Mouse (Mus musculus) adrenal gland, postnatal 4 days (tissue): ENCODE measurements at regions not wholly inside any gene's neighbourhood (a gene's known extent, or its start where the extent isn't known, plus 50 kb on each side); places are given as distances from the start of the nearest gene placed in this dataset.

Experiments
- DNase-seq, 2 experiments: peaks; one replicate each; pipeline ENCODE4 v3.0.0; 2021 to 2022; ENCODE audit warnings: low spot score in 2 of 2, mixed read lengths in 2 of 2

DNA sequence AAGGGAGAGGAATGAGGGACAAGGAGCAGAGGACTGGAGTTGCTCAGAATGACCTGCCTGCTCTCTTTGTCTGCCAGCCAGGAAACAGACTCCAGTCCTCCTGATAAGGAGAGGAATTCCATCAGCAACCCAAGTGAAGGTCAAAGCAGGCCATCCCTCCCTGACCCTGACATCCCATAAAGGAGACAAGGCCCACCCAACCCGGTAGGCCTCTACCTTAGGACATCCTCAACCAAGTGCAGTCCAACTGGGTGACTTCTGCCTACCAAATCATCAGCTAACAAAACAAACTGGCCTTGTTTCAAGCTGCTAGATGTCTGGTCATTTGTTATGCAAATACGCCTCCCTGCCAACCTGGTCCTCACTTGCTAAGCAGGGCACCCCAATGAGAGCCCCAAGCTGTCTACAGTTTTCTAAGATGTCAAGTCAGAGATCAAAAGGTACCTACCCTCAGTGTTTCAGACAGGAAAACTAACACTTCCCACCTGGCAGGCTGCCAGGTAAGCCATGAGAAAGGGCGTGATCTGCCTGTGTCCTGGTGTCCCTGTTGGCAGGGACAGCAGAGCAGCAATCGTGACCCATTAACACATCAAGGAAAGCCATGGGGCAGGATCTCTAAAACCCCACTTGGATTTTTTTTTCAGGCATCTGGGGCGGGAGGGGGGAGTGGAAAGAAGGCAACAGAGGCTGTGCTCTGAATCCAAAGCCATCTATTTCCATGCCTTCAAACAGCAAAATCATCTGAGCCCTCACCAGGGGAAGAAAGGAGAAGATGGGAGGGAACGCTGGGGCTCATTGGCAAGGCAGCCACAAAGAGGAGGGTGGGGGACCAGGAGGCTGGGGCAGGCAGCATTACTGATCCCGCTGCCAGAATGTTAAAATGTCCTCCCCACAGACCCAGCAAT, 227.6 kb upstream of the Cdh5 start:
- no peak for DNase-seq

DNA sequence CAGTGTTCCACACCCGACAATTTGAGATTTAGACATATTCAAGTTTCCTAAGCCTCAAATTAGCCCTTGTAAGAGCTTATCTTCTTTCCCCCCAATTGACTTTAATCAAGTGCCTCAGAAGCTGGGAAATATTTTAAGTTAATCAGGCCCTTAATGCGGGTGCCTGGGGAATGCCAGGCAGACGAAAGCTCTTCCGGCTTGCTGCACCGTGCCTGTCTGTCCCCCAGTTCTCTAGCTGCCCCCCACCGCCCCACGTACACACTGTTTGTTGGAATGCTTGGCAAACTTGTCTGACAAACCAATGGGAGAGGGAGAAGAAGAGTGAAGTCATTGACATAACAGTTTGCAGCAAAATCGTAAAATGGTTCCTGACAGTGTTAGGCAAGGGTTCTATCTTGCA, 226.9 kb upstream of the Cdh5 start:
- no peak for DNase-seq

DNA sequence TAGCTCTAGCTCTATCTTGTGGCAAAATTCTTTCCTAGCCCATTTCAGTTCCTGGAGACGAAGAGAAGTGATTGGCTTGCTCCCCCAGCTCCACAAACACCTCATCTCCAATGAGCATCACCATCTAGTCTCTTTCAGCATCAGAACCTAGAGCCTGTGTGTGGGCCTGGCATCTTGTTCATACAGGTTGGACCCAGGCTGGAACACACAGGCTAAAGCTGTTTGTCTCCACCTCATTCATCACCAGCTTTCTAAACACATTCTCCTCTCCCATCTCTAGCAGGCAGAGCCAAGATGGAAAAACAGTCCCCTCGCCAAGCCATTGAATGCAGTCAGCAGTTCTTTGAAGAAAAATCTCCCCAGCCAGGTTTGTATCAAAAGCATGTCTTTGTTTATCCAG, 221.9 kb upstream of the Cdh5 start:
- no peak for DNase-seq

DNA sequence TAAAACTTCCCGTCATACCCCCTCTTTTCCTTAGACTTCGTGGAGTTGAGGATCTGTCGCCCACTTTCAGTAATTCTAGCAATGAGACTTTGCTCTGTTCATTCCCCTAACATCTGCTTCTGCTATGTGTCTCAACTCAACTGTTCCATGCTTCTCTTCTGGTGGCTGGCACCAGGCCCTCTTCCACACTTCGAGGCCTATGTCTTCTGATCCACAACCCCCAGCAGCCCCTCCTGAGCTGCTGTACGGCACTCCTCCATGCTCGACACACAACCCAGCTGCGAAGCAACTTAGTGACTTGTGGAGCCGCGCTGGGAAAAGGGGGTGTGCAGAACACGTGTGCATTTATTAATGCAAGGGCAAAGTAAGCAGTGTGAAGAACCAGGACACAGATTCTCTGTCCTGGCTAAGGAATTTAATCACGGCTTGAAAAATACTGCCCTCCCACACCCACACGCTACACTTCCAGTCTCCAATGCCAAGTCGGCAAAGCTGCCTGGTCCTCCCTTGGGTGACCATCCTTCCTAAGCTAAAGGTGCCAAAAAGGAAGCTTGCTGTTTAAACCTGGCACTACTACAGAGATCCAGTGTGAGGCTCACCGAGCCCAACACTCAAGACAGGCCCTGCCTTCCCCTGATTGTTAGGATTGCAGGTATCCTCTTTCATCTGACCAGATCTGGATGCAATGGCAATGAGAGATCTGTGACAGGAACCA, 220.8 kb upstream of the Cdh5 start:
- no peak for DNase-seq

DNA sequence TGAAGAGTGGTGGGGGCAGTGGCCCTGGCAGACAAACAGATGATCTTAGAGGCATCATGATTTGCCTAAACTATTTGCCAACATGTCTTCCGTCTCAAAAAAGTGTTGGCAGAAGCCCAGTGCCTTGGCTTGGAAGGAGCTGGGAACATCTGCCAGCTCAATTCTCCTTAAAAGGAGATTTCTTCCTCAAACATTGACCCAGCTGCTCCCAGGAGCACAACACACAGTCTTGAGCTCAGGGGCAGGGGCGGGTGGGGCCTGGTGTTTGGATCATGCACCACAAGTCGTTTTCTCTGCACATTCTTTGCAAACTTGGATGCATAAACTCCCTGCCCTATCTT, 220.3 kb upstream of the Cdh5 start:
- DNase-seq: no peak

DNA sequence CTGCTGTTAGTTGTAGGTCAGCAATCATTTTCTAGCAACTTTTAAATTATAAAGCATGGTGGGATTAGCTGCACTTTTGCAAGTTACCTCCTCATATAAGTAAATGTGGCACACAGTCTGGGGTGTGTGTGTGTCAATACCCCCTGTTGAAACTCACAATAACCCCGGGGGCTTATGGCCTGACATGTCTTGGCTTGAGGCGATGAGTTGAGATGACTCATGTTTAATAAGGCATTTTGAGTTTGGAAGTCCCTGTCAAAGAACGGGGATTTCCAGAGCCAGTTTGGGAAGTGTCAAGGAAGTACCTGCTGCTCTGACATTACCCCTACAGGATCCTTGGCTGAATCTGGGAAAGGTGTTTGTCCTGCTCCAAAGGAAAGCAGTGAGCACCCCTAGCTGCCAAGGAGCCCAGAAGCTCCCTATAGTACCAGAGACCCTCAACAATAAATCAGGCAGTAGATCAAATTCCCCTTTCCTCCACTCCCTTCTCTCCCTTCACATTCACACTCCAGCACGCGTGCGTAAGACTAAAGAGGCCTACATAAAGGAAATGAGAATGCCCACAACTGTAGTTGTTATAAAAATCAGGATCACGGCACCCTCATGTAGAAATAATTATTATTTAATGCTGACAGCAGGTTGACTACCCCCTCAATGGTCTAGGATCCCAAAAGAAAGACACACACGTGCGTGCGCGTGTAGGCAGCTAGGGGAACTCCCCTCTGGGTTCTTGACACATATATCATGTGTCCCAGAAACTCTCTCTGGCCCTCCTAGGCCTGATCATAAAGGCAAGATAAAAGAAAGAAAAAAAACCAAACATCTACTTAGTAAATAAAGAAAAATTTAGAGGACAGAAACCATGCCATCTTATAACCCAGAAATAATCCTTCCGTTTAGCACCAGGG, 216.3 kb upstream of the Cdh5 start:
- DNase-seq: no peak

DNA sequence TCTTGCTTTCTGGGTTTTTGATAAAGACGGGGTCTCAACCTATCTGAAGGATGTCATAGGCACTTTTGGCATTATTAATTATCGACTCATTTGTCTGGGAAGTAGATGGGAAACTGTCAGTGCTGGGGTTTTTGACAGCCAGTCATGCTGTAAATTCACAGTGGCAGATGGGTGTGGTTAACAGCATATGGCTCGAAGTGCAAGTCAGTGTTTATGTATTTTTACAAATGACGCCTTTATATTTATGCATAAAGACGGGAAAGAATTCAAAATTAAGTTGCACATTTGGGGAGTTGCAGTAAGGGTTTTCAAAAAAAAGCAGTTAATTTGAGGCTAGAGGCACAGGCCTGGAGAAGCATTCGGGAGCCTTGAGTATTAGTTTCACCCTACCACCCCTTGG, 206.8 kb upstream of the Cdh5 start:
- no peak for DNase-seq

DNA sequence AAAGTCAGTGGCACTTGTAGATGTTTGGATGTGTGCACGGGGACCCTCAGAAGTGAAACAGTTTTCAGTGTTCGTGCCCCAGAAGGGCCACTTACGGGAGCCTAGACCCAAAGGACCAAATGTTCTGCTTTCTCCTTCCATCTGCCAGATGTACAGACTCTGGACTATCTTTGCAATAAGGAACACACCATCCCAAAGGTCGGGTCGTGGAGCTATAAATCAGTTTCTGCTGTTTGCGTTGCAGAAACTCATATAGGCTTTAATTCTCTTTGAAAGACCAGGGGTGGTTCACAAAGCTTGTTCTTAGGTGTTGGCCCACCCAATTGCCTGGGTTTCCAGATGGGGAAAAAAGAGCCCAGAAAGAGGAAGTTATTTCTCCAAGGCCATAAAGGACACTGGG, 206.3 kb upstream of the Cdh5 start:
- no peak for DNase-seq

DNA sequence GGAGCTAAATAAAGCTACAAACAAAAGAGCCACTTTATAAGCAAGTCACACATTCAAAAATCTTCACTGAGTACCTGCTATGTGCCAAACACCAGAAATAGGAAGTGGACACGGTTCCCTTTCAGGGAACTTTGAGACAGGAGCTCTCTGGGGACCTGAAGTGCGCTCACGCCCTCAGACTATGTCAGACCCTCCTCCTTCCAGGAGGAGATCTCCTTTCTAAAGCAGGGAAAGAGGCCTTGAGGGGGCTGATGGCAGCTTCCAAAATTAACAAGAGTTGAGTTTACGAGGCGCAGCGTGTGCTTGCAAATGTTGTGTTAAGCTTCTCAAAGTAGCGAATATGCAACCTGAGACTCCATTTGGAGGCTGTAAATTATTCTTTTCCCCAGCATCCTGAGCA, 204.0 kb upstream of the Cdh5 start:
- DNase-seq: no peak

DNA sequence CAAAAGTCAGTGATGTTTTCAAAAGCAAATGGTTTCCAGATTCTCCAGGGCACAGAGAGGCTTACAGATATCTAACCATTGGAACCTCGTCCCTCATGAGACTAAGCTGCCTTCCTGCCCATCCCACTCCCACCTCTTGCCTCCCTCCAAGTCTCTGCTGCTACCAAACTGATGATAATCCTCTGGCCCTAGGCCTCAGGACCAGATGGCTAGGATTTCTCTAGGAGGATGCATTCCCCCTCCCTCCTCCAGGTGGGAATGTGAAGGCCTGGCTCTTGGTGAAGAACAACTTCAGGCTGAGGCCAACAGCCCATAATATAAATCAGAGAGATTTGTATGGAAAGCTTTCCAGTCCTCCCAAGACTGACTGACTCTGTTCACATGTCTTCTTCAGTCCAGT, 198.9 kb upstream of the Cdh5 start:
- no peak for DNase-seq

DNA sequence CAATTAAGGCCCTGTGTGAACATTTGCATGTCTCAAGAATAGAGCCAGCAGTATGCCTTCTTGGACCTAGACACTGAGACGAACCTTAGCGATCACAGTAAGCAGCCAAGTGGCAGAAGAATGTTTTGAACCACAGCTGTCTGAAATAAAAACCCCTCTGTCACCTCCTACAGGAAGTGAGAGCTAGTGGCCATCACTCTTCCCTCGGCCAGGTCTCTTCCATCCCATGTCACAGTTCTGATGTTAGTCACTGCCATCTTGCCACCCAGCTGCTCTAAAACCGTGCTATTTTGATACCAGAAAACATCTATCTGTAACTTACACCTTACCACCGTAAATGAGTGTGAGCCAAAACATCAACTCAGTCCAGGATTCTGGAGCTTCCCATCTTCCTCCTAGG, 197.8 kb upstream of the Cdh5 start:
- no peak for DNase-seq

DNA sequence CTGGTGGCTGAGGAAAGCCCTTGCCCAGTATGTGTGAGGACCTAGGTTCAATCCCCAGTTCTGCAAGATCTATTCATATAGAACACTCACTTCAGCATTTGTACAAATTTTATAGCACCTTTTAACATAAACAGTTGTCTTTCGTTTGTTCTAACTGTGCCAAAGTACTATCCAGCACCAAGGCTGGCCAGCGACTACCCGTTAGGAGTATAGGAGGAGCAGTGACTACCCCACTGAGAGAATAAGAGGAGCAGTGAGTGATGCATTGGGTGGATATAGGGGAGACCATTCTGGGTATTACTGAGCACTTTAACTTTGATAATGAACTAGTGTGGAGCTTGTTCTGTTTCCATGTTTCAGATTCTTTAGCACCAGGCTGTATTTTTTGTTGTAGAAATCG, 193.8 kb upstream of the Cdh5 start:
- no peak for DNase-seq

DNA sequence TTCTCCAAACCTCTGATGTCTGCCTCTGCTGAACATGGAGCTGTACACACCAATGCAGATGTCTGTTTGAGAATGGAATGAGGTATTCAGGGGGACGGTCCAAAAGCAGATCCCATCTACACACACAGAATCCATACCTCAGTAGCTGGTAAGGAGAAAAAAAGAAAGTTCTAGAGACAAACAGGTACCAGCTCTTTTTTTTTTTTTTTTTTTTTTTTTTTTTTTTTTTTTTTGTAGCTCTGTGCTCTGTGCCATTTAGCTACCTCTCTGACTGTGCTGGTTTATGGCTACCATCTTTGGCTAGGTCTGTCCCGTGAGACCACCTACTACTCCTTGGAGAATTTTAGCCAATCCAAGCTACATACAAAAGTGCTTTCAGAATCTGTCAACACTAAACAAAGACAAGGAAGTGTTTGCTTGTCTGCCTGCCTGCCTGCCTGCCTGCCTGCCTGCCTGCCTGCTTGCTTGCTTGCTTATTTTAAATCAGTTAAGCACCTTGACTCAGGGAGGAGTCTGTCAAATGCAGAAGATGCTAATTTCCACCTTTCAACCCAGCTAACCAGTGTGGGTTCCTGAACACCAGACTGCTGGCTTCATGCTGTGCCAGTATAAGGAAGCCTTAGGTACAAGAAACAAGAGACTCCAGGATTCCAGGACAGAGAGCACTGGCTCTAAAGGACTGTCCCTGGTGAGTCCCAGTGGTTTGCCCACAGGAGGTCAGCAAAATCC, 190.0 kb upstream of the Cdh5 start:
- DNase-seq: no peak

DNA sequence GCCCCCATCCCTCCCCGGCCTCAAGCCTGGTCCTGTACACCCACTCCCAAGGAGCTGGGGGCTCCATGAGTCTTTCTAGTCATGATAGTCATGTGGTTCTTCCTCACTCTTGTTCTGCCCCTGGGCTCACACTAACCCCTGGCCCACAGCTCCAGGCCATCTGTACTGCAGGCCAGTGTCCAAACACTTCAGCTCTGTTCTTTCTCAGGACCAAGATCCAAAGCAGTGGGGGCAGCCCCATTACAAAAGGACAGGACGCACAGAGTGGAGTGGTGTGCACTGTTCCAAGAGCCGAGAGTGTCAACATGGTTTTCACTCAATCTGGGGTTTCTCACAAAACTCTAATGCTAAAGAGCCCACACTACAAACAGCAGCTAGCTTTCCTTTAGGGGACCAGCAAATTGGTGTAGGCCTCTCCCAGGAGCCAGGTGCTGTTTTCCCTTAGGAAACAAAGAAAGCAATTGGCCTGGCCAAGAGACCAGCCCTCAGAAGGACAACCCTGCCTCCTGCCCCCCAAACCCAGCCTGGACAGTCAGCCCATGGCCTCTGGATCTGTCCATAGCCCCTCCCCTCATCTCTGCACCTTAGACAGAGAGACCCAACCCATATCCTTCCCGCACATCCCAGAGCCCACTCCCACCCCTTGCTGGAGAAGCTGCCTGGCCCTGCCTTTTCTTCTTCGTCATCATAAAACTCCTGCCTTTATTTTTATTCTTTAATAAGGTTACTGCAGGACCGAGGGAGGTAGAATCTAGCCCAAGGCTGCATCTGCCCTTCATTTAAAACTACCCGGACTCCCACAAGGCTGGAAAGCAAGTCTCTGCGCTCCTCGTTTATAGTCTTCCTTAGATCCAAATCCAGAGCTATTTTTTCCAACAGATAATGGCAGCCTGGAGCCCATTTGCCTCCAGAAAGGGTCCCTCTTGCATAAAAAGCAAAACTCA, 188.2 kb upstream of the Cdh5 start:
- DNase-seq: no peak

DNA sequence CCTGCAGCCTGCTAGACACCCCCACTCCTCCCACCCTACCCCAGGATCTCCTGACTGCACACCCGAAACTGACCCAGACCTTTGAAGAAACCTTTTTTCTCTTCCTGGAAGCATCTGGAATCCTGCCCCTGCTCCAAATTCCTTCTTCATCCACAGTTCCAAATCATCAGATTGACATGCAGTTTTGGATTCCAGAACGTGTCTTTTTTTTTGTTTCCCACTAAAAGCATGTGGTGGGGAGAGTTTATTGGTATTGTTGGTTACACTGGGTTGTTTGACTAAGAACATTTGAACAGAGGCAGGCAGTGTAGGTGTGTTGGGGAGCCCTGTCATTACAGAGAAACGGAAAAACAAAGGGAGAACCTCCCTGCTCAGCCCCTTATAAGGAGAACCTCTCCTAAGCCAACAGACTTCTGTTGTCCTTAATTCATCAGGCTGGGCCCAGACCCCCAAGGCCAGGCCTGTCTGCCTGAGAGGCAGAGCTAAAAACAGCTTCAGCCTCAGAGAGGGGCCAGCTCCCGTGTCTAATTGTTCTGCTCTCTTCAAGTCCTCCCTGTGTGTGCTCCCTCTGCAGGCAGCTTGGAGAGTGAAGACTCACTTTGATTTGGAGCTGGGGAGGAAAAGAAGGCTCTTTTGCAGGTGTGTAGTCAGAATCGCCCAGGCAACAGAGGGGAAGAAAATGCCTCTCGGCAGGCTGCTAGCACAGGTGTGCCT, 187.3 kb upstream of the Cdh5 start:
- DNase-seq: no peak

DNA sequence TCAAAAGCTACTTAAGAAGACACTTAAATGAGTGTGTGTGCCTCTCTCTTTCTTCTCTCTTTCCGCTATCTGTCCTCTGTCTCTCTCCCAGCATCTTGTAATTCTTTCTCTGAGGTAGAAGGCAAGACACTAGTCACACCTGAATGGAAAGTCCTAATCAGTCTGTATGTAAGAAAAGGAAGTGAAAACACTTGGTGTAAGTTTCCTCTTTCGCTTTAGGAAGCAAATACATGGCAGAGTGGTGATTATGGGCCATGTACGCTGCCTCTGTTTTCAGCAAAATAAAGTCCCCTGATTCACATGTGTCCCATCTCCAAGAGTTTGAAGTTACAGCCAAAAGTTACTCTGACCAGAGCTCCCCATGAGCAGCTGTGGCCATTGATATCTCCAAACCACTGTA, 182.1 kb upstream of the Cdh5 start:
- DNase-seq: no peak

DNA sequence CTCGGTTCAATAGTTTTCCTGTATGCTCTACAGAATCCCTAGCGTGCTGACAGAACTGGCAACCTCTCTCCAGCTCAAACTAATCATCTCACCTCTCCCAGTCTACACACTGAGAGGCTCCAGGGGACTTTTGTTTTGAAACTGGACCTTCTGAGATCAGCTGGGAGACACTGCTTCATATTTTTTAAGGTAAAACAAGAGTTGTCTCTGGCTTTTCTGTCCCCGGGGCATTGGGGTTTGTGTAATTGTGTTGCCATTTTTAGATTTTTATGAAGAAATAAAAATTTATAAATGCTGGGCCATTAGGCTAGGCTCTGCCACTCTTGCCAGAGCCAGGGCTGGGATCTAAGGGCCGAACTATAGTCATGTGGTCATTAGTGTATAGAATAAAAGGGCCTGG, 179.8 kb upstream of the Cdh5 start:
- DNase-seq: no peak

DNA sequence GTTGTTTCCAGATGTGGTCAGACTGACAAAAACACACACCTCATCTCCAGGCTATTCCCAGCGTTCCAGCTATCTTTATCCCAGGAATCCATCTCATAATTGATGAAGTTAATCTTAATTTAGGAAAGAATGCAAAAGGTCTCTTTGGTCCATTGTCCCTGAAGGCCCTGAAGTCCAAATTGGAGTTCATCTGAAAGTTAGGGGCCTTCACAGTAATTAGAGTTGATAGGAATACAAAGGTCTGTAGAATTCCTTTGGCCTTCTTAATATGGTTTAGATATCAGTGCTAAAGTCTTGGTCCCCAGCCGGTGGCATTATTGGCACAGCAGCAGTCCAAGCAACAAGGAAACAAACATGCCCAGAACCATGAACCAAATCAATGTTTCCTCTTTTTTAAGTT, 178.7 kb upstream of the Cdh5 start:
- DNase-seq: no peak

DNA sequence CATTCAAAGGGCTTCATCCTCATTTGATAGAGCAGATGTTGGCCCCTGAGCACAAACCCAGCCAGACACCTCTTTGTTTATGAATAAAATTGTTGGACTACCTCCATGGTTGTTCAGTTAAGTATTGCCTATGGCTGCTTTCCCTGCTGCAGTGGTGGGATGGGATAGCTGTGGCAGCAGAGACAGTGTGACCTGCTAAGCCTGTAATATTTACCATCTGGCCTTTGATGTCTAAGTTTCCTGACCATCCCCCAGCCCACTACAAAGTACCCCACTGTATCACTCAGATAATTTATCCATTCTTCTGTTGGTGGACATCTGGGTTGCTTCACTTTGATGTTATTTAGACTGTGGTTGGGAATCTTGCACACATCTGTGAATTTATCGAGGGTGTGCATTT, 168.7 kb upstream of the Cdh5 start:
- no peak for DNase-seq
